ENCODE assay signal across 10 mouse cellular contexts in genomic region chr8:124397321-124398065, GRCm38 (mm10). TPM values are rescaled to one million over a fixed set of nuclear protein-coding genes. Genes with fewer than 3 reads are reported as not detected.
DNase-seq lines count a peak whose midpoint lies in the region; ATAC-seq and TF ChIP-seq lines count a peak whose summit lies in the region.
"Had no signal": no experiment of that assay in that cellular context is flagged by ENCODE, and none has a peak within 500 bp of the region (broad histone marks: within the 10 kb centered on the region; RNA-seq: fewer than 3 reads in every experiment).

No protein-coding gene starts in this region.

- no peak for TF ChIP-seq CTCF in gastrocnemius, adult 2 months (IDR thresholded peaks at IDR 0.05)

- H3K27ac ChIP-seq in lung, embryonic 15.5 days, result 0 out of 2 replicates have a peak overlapping the region, but pooled peaks have one; percentile 51
- no peak overlapping the region for H3K27ac ChIP-seq in gastrocnemius, adult 2 months
- H3K27ac ChIP-seq: heart, embryonic 13.5 days; liver, embryonic 14.5 days; neural tube, embryonic 13.5 days had no signal

- no peak overlapping the region for H3K4me3 ChIP-seq in lung, embryonic 15.5 days
- H3K4me3 ChIP-seq in gastrocnemius, adult 2 months, result no peak overlapping the region
- H3K4me3 ChIP-seq: heart, embryonic 13.5 days; neural tube, embryonic 13.5 days had no signal

- 0 out of 2 replicates have a peak, but pooled peaks have one; percentile 38 for ATAC-seq in lung, embryonic 15.5 days (ENCODE audit: borderline replicate concordance, extremely low read depth, low FRiP score, low TSS enrichment)

- H3K27me3 ChIP-seq in lung, embryonic 15.5 days, result no peaks in the 10 kb centered on the region
- H3K27me3 ChIP-seq: heart, embryonic 13.5 days; neural tube, embryonic 13.5 days had no signal

- no peaks in the 10 kb centered on the region for H3K9me3 ChIP-seq in lung, embryonic 15.5 days
- H3K9me3 ChIP-seq: heart, embryonic 13.5 days; neural tube, embryonic 13.5 days had no signal

- DNase-seq in lung, postnatal 25 days (ENCODE audit: low spot score), result no peak
- peak; percentile 85 for DNase-seq in adrenal gland, postnatal 10 days
- DNase-seq in cerebellum, adult 9-11 months, result peak; percentile 87
- peak; percentile 42 for DNase-seq in right cerebral cortex, postnatal 4 days
- DNase-seq in gastrocnemius, adult 2 months, result no peak
- DNase-seq in spleen, postnatal 10 days (ENCODE audit: low spot score in 2 of 2), result no peak

- no peaks in the 10 kb centered on the region for H3K36me3 ChIP-seq in lung, embryonic 15.5 days
- H3K36me3 ChIP-seq: heart, embryonic 13.5 days; neural tube, embryonic 13.5 days had no signal

- H3K9ac ChIP-seq in lung, embryonic 15.5 days, result no peak overlapping the region
- H3K9ac ChIP-seq: heart, embryonic 13.5 days; liver, embryonic 14.5 days; neural tube, embryonic 13.5 days had no signal

- intact Hi-C loops in gastrocnemius, adult 2 months (cut with DNase I), result loop anchor here (10.0 kb wide), 1 partner anchor 277 kb away; no protein-coding TSS in a partner anchor

- H3K4me1 ChIP-seq in lung, embryonic 15.5 days, result peaks cover 31% of the 10 kb centered on the region

- H3K4me2 ChIP-seq in lung, embryonic 15.5 days, result no peak overlapping the region
- H3K4me2 ChIP-seq: heart, embryonic 13.5 days; neural tube, embryonic 13.5 days had no signal

- 58% methylated on average over 11 of the region's 11 CpGs for WGBS in lung, embryonic 15.5 days

RNA-seq across cellular contexts. Expression of gene Pgbd5, which starts 42.0 kb away (rescaled TPM):
- polyA plus RNA-seq in lung, embryonic 15.5 days (2015; fragmentation: Nextera tagmentation; extraction: Ambion mirVana), result 2.4 TPM in 2 replicates
- 1 to 10 TPM; 4.4 to 6.8 TPM for total RNA-seq in adrenal gland, postnatal 10 days (2021)
- under 1 TPM; 0.15 to 0.50 TPM for total RNA-seq in gastrocnemius, adult 2 months (2021)

Comparison
In these comparisons a context has a peak if more than half of its experiments do, and no peak if none do; other contexts are left out.
1. DNase-seq: peak in adrenal gland, postnatal 10 days (single experiment), cerebellum, adult 9-11 months (single experiment) and right cerebral cortex, postnatal 4 days (single experiment); none in lung, postnatal 25 days (single experiment), gastrocnemius, adult 2 months (single experiment) and spleen, postnatal 10 days (0 of 2).